Mouse (Mus musculus): ENCODE results near the gene St6galnac1.

DNA sequence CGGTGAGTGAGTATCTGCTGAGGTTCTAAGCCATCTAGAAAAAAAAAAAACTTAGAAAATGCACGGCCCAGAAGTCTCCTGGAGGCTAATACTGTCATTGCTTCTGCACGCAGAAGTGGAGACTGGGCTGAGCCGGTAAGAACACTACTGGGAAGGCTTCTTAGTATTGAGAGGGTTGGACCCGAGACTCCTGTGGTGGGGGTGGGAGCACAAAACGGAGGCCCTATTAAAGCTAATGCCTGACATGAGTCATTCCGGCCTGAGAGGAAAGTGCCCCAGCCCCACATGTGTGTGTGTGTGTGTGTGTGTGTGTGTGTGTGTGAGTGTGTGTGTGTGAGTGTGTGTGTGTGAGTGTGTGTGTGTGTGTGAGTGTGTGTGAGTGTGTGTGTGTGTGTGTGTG, 31.8 kb upstream of the St6galnac1 start:
- TF ChIP-seq CTCF (IDR thresholded peaks at IDR 0.05; ENCODE audit: low read depth, low read length) (no peak), TAL1 (conservative IDR thresholded peaks at IDR 0.05; ENCODE audit: low read depth, low read length) (no peak), POLR2AphosphoS5 (IDR thresholded peaks at IDR 0.05; ENCODE audit: insufficient replicate concordance, low read depth, low read length) (no peak)
